Mouse (Mus musculus): ENCODE data around the gene Nsd1.

Nsd1 gene

GRCm38 (mm10) chr13:55329109-55329682 is 119.6 kb downstream of the Nsd1 start:
- in situ Hi-C loops (cut with MboI, MseI), result no loop called here

GRCm38 (mm10) chr13:55329683-55330566 is 120.3 kb downstream of the Nsd1 start, which contains the start of gene Mxd3:
Gene Mxd3, minus strand, starts transcription at chr13:55329823.
- in situ Hi-C loops (cut with MboI, MseI), result no loop called here

- in situ Hi-C loops (cut with MboI, MseI), result no loop called here
Measured at GRCm38 (mm10) chr13:55330567-55331400, 121.2 kb downstream of the Nsd1 start.

- in situ Hi-C loops (cut with MboI, MseI), result no loop called here
Measured at GRCm38 (mm10) chr13:55332331-55332730, 122.7 kb downstream of the Nsd1 start.

GRCm38 (mm10) chr13:55335701-55336100 is 126.1 kb downstream of the Nsd1 start:
- in situ Hi-C loops (cut with MboI, MseI), result no loop called here

- in situ Hi-C loops (cut with MboI, MseI), result no loop called here
Measured at GRCm38 (mm10) chr13:55337341-55337975, 127.9 kb downstream of the Nsd1 start.

GRCm38 (mm10) chr13:55338131-55339054 is 128.8 kb downstream of the Nsd1 start:
- in situ Hi-C loops (cut with MboI, MseI), result no loop called here

- in situ Hi-C loops (cut with MboI, MseI), result no loop called here
Measured at GRCm38 (mm10) chr13:55339259-55339658, 129.7 kb downstream of the Nsd1 start.

GRCm38 (mm10) chr13:55342469-55342868 is 132.9 kb downstream of the Nsd1 start:
- in situ Hi-C loops (cut with MboI, MseI), result no loop called here

GRCm38 (mm10) chr13:55344286-55344685 is 134.7 kb downstream of the Nsd1 start:
- in situ Hi-C loops (cut with MboI, MseI), result no loop called here

- in situ Hi-C loops (cut with MboI, MseI), result no loop called here
Measured at GRCm38 (mm10) chr13:55346745-55347144, 137.2 kb downstream of the Nsd1 start.

GRCm38 (mm10) chr13:55361145-55361544 is 151.6 kb downstream of the Nsd1 start:
- in situ Hi-C loops (cut with MboI, MseI), result no loop called here

GRCm38 (mm10) chr13:55361974-55362452 is 152.4 kb downstream of the Nsd1 start:
- in situ Hi-C loops (cut with MboI, MseI), result no loop called here

- in situ Hi-C loops (cut with MboI, MseI), result no loop called here
Measured at GRCm38 (mm10) chr13:55362453-55363060, 153.0 kb downstream of the Nsd1 start, which contains the start of gene Lman2. Gene Lman2, minus strand, starts transcription at chr13:55362783.

Measured in regulatory T cell (primary cell).